Mouse (Mus musculus) megakaryocyte, embryonic 14.5 days (primary cell): ENCODE results near the gene Ankrd6.

ENCODE experiments used
- FLI1 ChIP-seq: IDR thresholded peaks from 2 replicates; pipeline ENCODE4 v1.6.1; 2012; ENCODE audit warnings: low read length, inconsistent platforms, mixed read lengths
- GATA1 ChIP-seq: IDR thresholded peaks from 3 replicates; pipeline ENCODE4 v1.6.1; 2012; ENCODE audit warnings: mixed read lengths, low read length, inconsistent platforms, borderline replicate concordance

DNA sequence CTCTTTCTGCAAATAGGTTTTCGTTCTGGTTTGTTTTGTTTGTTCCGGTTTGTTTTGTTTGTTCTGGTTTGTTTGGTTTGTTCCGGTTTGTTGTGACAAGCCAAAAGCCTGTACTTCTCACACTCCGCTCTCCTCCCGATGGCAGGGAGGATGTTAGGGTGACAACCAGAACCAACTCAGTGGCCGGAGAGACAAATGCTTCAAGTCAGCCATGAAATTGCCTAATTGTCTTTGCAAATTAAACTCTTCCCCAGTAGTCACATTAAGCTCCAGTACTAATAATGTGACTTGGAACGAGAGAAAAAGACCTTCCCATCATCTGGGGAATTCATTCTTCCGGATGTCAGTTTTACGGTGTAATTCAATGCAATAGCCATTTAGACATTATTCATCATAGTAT, 66.0 kb downstream of the Ankrd6 start:
- TF ChIP-seq GATA1 = no peak
- no peak for TF ChIP-seq FLI1
